Mouse (Mus musculus): ENCODE results near the gene Fam71e1. TPM values are rescaled to one million over a fixed set of nuclear protein-coding genes. Genes with fewer than 3 reads are reported as not detected.

Fam71e1 gene
- total and polyA plus RNA-seq, 2 experiments from 2014 or later = 3.2 to 11.4 TPM

- no peaks in the 10 kb centered on the region for H3K27me3 ChIP-seq (ENCODE audit: control insufficient read depth, insufficient read depth, low read length)
- no peak for DNase-seq (ENCODE audit: low spot score)
- no peak for TF ChIP-seq CTCF (IDR thresholded peaks at IDR 0.05; ENCODE audit: low read depth)
- TF ChIP-seq EP300 (IDR thresholded peaks at IDR 0.05; ENCODE audit: low read depth) = no peak
- 0 out of 2 replicates have a peak, but pooled peaks cover 3% of the 10 kb centered on the region for H3K4me1 ChIP-seq (ENCODE audit: control insufficient read depth, insufficient read depth)
- ATAC-seq (ENCODE audit: insufficient read depth, low read depth) = no peak
- 90% methylated on average over 41 of the region's 41 CpGs for WGBS
- H3K27ac ChIP-seq (ENCODE audit: low read depth) = no peak overlapping the region
- no peak overlapping the region for H3K9ac ChIP-seq (replicated peaks; ENCODE audit: low read depth, low read length)
- peaks cover 57% of the 10 kb centered on the region for H3K36me3 ChIP-seq (replicated peaks; ENCODE audit: control insufficient read depth, insufficient read depth, low read length)
- no peaks in the 10 kb centered on the region for H3K9me3 ChIP-seq (replicated peaks; ENCODE audit: control insufficient read depth, low read length)
- no peak overlapping the region for H3K4me3 ChIP-seq (ENCODE audit: low read depth, low read length)
- no peak overlapping the region for H3K4me2 ChIP-seq (ENCODE audit: low read depth, low read length)
Measured at GRCm38 (mm10) chr7:44538756-44539624, 42.6 kb downstream of the Fam71e1 start.

DNA sequence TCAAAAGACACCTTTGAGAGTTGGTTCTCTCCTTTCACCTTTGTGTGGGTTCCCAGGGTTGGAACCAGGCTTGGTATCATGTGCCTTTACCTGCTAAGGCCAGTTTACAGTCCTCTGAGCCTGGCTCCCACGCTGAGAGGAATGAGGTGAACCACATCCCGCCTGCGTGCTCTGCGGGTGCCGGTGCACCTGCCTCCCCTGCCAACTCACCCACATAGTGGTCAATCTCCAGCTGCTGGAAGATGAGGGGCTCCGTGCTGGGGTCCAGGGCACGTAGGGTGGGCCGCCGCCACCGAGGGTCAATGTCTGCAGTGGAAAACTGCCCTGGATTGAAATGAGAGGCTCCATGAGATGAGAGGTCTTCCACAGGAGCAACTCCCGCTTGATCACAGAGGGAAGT, 46.2 kb downstream of the Fam71e1 start:
- H3K36me3 ChIP-seq (replicated peaks; ENCODE audit: control insufficient read depth, insufficient read depth, low read length) = peaks cover 42% of the 10 kb centered on the region
- TF ChIP-seq EP300 (IDR thresholded peaks at IDR 0.05; ENCODE audit: low read depth) (no peak), CTCF (IDR thresholded peaks at IDR 0.05; ENCODE audit: low read depth) (no peak)
- H3K4me2 ChIP-seq (ENCODE audit: low read depth, low read length) = no peak overlapping the region

DNA sequence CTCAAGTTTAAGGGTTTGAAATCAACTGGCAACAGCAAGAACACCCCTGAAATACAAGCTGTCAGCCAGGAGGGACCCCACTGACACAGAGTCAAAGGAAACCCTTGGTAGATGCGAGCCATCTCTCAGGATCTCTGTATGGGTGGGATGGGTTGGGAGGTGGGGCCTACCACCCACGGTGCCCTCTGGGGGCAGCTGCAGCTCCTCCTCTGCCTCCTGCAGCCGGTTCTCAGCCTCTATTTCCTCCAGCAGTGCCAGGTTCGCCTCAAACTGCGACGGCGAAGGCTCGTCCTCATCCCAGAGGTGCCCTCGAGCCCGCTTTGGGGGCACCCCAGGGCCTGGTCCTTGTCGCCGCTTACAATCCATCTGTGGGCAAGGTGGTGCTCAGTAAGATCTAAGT, 46.7 kb downstream of the Fam71e1 start:
- WGBS = 71% methylated on average over 12 of the region's 12 CpGs

More for the DNA sequence above, 46.2 kb downstream of the Fam71e1 start:
- ATAC-seq (ENCODE audit: insufficient read depth, low read depth) (no peak), DNase-seq (ENCODE audit: low spot score) (no peak)
- Histone ChIP-seq H3K4me1 (ENCODE audit: control insufficient read depth, insufficient read depth) (peaks cover 2% of the 10 kb centered on the region; the same call in 1 of the 2 replicates), H3K27me3 (ENCODE audit: control insufficient read depth, insufficient read depth, low read length) (no peaks in the 10 kb centered on the region), H3K9ac (replicated peaks; ENCODE audit: low read depth, low read length) (no peak overlapping the region), H3K27ac (ENCODE audit: low read depth) (no peak overlapping the region), H3K9me3 (replicated peaks; ENCODE audit: control insufficient read depth, low read length) (no peaks in the 10 kb centered on the region), H3K4me3 (ENCODE audit: low read depth, low read length) (no peak overlapping the region)
- 91% methylated on average over 11 of the region's 11 CpGs for WGBS

DNA sequence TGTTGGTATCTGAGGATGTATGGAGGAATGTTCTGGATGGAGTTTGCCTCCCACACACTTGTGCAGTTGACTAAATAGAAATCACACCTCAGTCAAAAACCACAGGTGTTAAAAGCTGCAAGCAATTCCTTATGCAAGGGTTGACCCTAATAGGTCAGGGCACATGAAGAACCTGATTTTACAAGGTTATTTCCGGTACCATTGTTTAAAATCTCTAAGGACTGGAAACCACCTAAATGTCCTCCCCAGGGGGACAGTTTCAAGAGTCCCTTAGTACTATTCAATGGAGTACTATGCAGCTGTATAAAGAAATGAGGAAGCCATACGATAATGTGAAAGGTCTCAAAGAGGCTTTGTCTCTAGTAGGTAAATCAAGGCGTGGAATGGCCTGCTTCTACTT, 49.9 kb downstream of the Fam71e1 start:
- no peak overlapping the region for H3K27ac ChIP-seq (ENCODE audit: low read depth)
- DNase-seq (ENCODE audit: low spot score) (no peak), ATAC-seq (ENCODE audit: insufficient read depth, low read depth) (no peak)
- H3K9ac ChIP-seq (replicated peaks; ENCODE audit: low read depth, low read length) = no peak overlapping the region
- H3K4me2 ChIP-seq (ENCODE audit: low read depth, low read length) = no peak overlapping the region
- no peak for TF ChIP-seq EP300 (IDR thresholded peaks at IDR 0.05; ENCODE audit: low read depth)
- no peak for TF ChIP-seq CTCF (IDR thresholded peaks at IDR 0.05; ENCODE audit: low read depth)
- H3K27me3 ChIP-seq (ENCODE audit: control insufficient read depth, insufficient read depth, low read length) = no peaks in the 10 kb centered on the region
- peaks cover 10% of the 10 kb centered on the region; the same call in 1 of the 2 replicates for H3K4me1 ChIP-seq (ENCODE audit: control insufficient read depth, insufficient read depth)
- H3K4me3 ChIP-seq (ENCODE audit: low read depth, low read length) = no peak overlapping the region
- WGBS = 95% methylated on average over 3 of the region's 3 CpGs
- H3K36me3 ChIP-seq (replicated peaks; ENCODE audit: control insufficient read depth, insufficient read depth, low read length) = peaks cover 30% of the 10 kb centered on the region
- no peaks in the 10 kb centered on the region for H3K9me3 ChIP-seq (replicated peaks; ENCODE audit: control insufficient read depth, low read length)

More for the DNA sequence above, 46.7 kb downstream of the Fam71e1 start:
- DNase-seq (ENCODE audit: low spot score) (no peak), ATAC-seq (ENCODE audit: insufficient read depth, low read depth) (no peak)
- Histone ChIP-seq H3K9me3 (replicated peaks; ENCODE audit: control insufficient read depth, low read length) (no peaks in the 10 kb centered on the region), H3K9ac (replicated peaks; ENCODE audit: low read depth, low read length) (no peak overlapping the region), H3K4me3 (ENCODE audit: low read depth, low read length) (no peak overlapping the region), H3K4me2 (ENCODE audit: low read depth, low read length) (no peak overlapping the region), H3K27ac (ENCODE audit: low read depth) (no peak overlapping the region), H3K4me1 (ENCODE audit: control insufficient read depth, insufficient read depth) (peaks cover 7% of the 10 kb centered on the region; the same call in 1 of the 2 replicates), H3K27me3 (ENCODE audit: control insufficient read depth, insufficient read depth, low read length) (no peaks in the 10 kb centered on the region), H3K36me3 (replicated peaks; ENCODE audit: control insufficient read depth, insufficient read depth, low read length) (peaks cover 41% of the 10 kb centered on the region)
- TF ChIP-seq CTCF (IDR thresholded peaks at IDR 0.05; ENCODE audit: low read depth) = no peak
- no peak for TF ChIP-seq EP300 (IDR thresholded peaks at IDR 0.05; ENCODE audit: low read depth)

DNA sequence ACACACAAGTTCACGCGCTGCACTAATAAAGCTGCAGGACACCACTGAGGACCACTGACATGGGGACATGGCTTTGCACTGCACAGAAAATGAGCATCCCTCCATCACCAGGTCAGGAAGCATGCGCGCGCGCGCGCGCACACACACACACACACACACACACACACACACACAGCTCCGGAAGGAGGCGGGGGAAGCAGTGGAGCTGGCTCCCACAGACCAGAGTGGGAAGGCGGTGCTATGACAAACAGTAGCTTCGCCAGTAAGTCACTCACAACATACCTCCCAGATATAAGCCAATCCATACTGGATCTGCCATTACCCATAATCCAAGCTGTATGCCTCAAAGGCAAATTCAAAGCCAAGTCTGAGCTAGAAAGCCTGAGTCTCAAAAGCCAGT, 50.7 kb downstream of the Fam71e1 start:
- 0 out of 2 replicates have a peak overlapping the region, but pooled peaks have one; percentile 91 for H3K4me2 ChIP-seq (ENCODE audit: low read depth, low read length)
- H3K9ac ChIP-seq (replicated peaks; ENCODE audit: low read depth, low read length) = no peak overlapping the region
- no peak for ATAC-seq (ENCODE audit: insufficient read depth, low read depth)
- no peak overlapping the region for H3K27ac ChIP-seq (ENCODE audit: low read depth)
- H3K4me1 ChIP-seq (ENCODE audit: control insufficient read depth, insufficient read depth) = peaks cover 10% of the 10 kb centered on the region; the same call in 1 of the 2 replicates
- H3K27me3 ChIP-seq (ENCODE audit: control insufficient read depth, insufficient read depth, low read length) = no peaks in the 10 kb centered on the region
- H3K9me3 ChIP-seq (replicated peaks; ENCODE audit: control insufficient read depth, low read length) = no peaks in the 10 kb centered on the region
- no peak overlapping the region for H3K4me3 ChIP-seq (ENCODE audit: low read depth, low read length)
- DNase-seq (ENCODE audit: low spot score) = no peak
- no peak for TF ChIP-seq EP300 (IDR thresholded peaks at IDR 0.05; ENCODE audit: low read depth)
- TF ChIP-seq CTCF (IDR thresholded peaks at IDR 0.05; ENCODE audit: low read depth) = no peak
- H3K36me3 ChIP-seq (replicated peaks; ENCODE audit: control insufficient read depth, insufficient read depth, low read length) = peaks cover 30% of the 10 kb centered on the region
- 90% methylated on average over 13 of the region's 13 CpGs for WGBS
